Mouse (Mus musculus): ENCODE results near the gene Mon1a.

Mon1a gene

GRCm38 (mm10) chr9:107950460-107951355, 62.8 kb downstream of the Mon1a start:
- DNase-seq: peak; percentile 95

Data from right cerebral cortex, postnatal 4 days (tissue).